Mouse (Mus musculus) adrenal gland, adult (tissue): ENCODE measurements at regions not wholly inside any gene's neighbourhood (a gene's known extent, or its start where the extent isn't known, plus 50 kb on each side); places are given as distances from the start of the nearest gene placed in this dataset.
A peak's percentile ranks its signal among the peaks of the same experiment; 100 is the strongest.

Source experiments
- DNase-seq, 2 experiments: peaks; one replicate each; pipeline ENCODE4 v3.0.0; 2022 to 2023; ENCODE audit warnings: low spot score in 1 of 2; ENCODE audit not compliant: inconsistent age in 2 of 2

- no peak for DNase-seq
Observed at GRCm38 (mm10) chr5:146684429-146684828, 99.4 kb upstream of the Gpr12 start.

- DNase-seq, result no peak
Observed at GRCm38 (mm10) chr5:146683554-146683953, 98.5 kb upstream of the Gpr12 start.

- no peak for DNase-seq
Observed at GRCm38 (mm10) chr5:146682893-146683292, 97.9 kb upstream of the Gpr12 start.

- no peak for DNase-seq
Observed at GRCm38 (mm10) chr5:146681512-146681911, 96.5 kb upstream of the Gpr12 start.

- DNase-seq, result peak; percentile 33 to 55
Observed at GRCm38 (mm10) chr5:146679198-146679681, 94.2 kb upstream of the Gpr12 start.

GRCm38 (mm10) chr5:146678775-146679170 is 93.7 kb upstream of the Gpr12 start:
- no peak for DNase-seq

GRCm38 (mm10) chr5:146678049-146678774 is 93.2 kb upstream of the Gpr12 start:
- DNase-seq, result no peak

- DNase-seq, result no peak
Observed at GRCm38 (mm10) chr5:146677151-146677515, 92.1 kb upstream of the Gpr12 start.

- DNase-seq, result peak; percentile 32 to 68
Observed at GRCm38 (mm10) chr5:146676470-146677150, 91.6 kb upstream of the Gpr12 start.

GRCm38 (mm10) chr5:146675887-146676277 is 90.8 kb upstream of the Gpr12 start:
- DNase-seq, result no peak

- peak; percentile 54 to 88 for DNase-seq
Observed at GRCm38 (mm10) chr5:146675006-146675886, 90.2 kb upstream of the Gpr12 start.

GRCm38 (mm10) chr5:146661751-146662150 is 76.7 kb upstream of the Gpr12 start:
- no peak for DNase-seq

GRCm38 (mm10) chr5:146657228-146657627 is 72.2 kb upstream of the Gpr12 start:
- DNase-seq, result no peak

- no peak for DNase-seq
Observed at GRCm38 (mm10) chr5:146655394-146655793, 70.4 kb upstream of the Gpr12 start.

- no peak for DNase-seq
Observed at GRCm38 (mm10) chr5:146653686-146654450, 68.8 kb upstream of the Gpr12 start.

GRCm38 (mm10) chr5:146652874-146653273 is 67.8 kb upstream of the Gpr12 start:
- DNase-seq, result no peak

GRCm38 (mm10) chr5:146648519-146649060 is 63.6 kb upstream of the Gpr12 start:
- DNase-seq, result no peak

- no peak for DNase-seq
Observed at GRCm38 (mm10) chr5:146647628-146648380, 62.8 kb upstream of the Gpr12 start.

- DNase-seq, result peak; percentile 28 to 80
Observed at GRCm38 (mm10) chr5:146644499-146644898, 59.5 kb upstream of the Gpr12 start.

- DNase-seq, result no peak
Observed at GRCm38 (mm10) chr5:146641931-146642330, 56.9 kb upstream of the Gpr12 start.
